Mouse (Mus musculus) heart, embryonic 12.5 days (tissue): ENCODE measurements around the gene Hoxb4. TPM values are rescaled to one million over a fixed set of nuclear protein-coding genes. Genes with fewer than 3 reads are reported as not detected.
A peak's percentile ranks its signal among the peaks of the same experiment; 100 is the strongest.

Source experiments
- ATAC-seq: fragments of 200-750 bp; cut with Nextera tagmentation; 2 replicates; pipeline ENCODE4 v1.8.0; 2017; ENCODE audit warnings: moderate TSS enrichment, moderate library complexity; ENCODE audit not compliant: insufficient number of reproducible peaks, low FRiP score
- H3K27ac ChIP-seq: fragments of 300-500 bp; sonication (generic); 2 replicates; pipeline ENCODE4 v1.5.1; 2016; ENCODE audit warnings: mild to moderate bottlenecking, moderate library complexity; ENCODE audit not compliant: poor library complexity, severe bottlenecking
- H3K27me3 ChIP-seq: fragments of 300-500 bp; sonication (generic); replicated peaks from 2 replicates; pipeline ENCODE4 v1.6.1; 2016; ENCODE audit warnings: mild to moderate bottlenecking, moderate library complexity
- H3K36me3 ChIP-seq: fragments of 300-500 bp; sonication (generic); 2 replicates; pipeline ENCODE4 v1.6.1; 2016; ENCODE audit warnings: mild to moderate bottlenecking, moderate library complexity
- H3K4me1 ChIP-seq: fragments of 300-500 bp; sonication (generic); replicated peaks from 2 replicates; pipeline ENCODE4 v1.6.1; 2016; ENCODE audit warnings: mild to moderate bottlenecking
- H3K4me2 ChIP-seq: fragments of 300-500 bp; sonication (generic); 2 replicates; pipeline ENCODE4 v1.6.1; 2016; ENCODE audit warnings: mild to moderate bottlenecking, moderate library complexity
- H3K4me3 ChIP-seq: fragments of 300-500 bp; sonication (generic); 2 replicates; pipeline ENCODE4 v1.5.1; 2016; ENCODE audit warnings: mild to moderate bottlenecking
- H3K9ac ChIP-seq: fragments of 300-500 bp; sonication (generic); 2 replicates; pipeline ENCODE4 v1.6.1; 2016; ENCODE audit warnings: mild to moderate bottlenecking, moderate library complexity
- H3K9me3 ChIP-seq: fragments of 300-500 bp; sonication (generic); replicated peaks from 2 replicates; pipeline ENCODE4 v1.6.1; 2016; ENCODE audit warnings: mild to moderate bottlenecking, moderate library complexity
- WGBS: fragments of 180-500 bp; shearing (Covaris S2); methylation state at CpG from one replicate; pipeline ENCODE4 v1.1.7; 2016; 5-methylcytosine and 5-hydroxymethylcytosine counted together
- polyA plus RNA-seq: library from polyadenylated mRNA; unstranded; fragments of >200 nt; fragmentation: Nextera tagmentation; extraction: Ambion mirVana; gene quantifications from 2 replicates; pipeline ENCODE4 v1.2.1, GENCODE M21; 2016

Hoxb4 gene
- polyA plus RNA-seq, 1 experiment from 2014 or later = 0.32 TPM

DNA sequence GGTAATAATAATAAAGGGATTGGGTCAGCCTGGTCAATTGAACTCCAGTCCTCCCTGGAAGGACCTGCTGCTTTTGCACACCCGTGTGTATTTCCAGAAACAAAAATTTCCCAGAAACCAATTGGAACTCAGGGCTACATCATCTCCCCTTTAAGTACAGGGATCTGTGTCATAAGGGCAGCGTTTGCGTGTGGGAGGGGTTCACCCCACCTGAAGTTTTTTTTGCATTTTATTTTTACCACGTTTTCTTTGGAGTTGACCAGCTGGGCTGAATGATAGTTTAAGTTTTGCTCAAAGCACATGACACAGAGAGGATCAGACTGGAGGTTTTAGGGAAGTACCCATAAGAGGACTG, 24.5 kb downstream of the Hoxb4 start:
- no peak overlapping the region for H3K27ac ChIP-seq
- peaks cover 97% of the 10 kb centered on the region for H3K27me3 ChIP-seq
- WGBS = 20% methylated on average over 4 of the region's 4 CpGs
- no peak for ATAC-seq
- no peaks in the 10 kb centered on the region for H3K9me3 ChIP-seq
- no peaks in the 10 kb centered on the region for H3K36me3 ChIP-seq
- no peak overlapping the region for H3K4me3 ChIP-seq
- H3K4me2 ChIP-seq = no peak overlapping the region
- peaks cover 24% of the 10 kb centered on the region for H3K4me1 ChIP-seq
- H3K9ac ChIP-seq = no peak overlapping the region

- H3K4me2 ChIP-seq = no peak overlapping the region
- WGBS = 56% methylated on average over 2 of the region's 2 CpGs
- no peak overlapping the region for H3K27ac ChIP-seq
- no peaks in the 10 kb centered on the region for H3K9me3 ChIP-seq
- H3K27me3 ChIP-seq = peaks cover 96% of the 10 kb centered on the region
- peaks cover 24% of the 10 kb centered on the region for H3K4me1 ChIP-seq
- H3K4me3 ChIP-seq = no peak overlapping the region
- no peak for ATAC-seq
- H3K9ac ChIP-seq = no peak overlapping the region
- no peaks in the 10 kb centered on the region for H3K36me3 ChIP-seq
Measured at GRCm38 (mm10) chr11:96343206-96343745, 25.2 kb downstream of the Hoxb4 start.

DNA sequence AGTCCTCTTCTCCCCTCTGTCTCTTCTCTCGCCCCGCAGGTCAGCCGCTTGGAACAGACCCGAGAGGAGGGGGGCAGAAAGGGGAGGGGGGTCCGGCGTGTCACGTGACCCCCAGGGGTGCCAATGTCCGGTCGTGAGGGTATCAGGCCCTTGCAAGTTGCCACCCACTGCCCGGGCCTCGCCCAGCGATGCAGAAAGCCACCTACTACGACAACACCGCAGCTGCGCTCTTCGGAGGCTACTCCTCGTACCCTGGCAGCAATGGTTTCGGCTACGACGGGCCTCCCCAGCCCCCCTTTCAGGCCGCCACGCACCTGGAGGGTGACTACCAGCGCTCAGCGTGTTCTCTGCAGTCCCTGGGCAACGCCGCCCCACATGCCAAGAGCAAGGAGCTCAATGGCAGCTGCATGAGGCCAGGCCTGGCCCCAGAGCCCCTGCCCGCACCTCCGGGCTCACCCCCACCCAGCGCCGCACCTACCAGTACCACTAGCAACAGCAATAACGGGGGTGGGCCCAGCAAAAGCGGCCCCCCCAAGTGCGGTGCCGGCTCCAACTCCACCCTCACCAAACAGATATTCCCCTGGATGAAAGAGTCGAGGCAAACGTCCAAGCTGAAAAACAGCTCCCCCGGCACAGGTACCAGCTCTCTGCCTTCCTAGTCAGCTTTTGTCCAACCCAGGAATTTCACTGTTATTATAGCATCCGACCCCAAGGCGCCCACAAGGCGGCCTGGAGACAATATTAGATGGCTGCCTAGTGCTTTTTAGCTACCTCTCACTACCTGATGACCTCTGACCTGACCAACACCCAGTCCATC, 26.2 kb downstream of the Hoxb4 start:
- no peak overlapping the region for H3K9ac ChIP-seq
- peak overlapping the region; percentile 30 for H3K4me2 ChIP-seq
- H3K27ac ChIP-seq = no peak overlapping the region
- H3K36me3 ChIP-seq = no peaks in the 10 kb centered on the region
- ATAC-seq = no peak
- WGBS = 12% methylated on average over 37 of the region's 40 CpGs
- H3K9me3 ChIP-seq = no peaks in the 10 kb centered on the region
- H3K4me3 ChIP-seq = 0 out of 2 replicates have a peak overlapping the region, but pooled peaks have one; percentile 48
- peaks cover 24% of the 10 kb centered on the region for H3K4me1 ChIP-seq
- H3K27me3 ChIP-seq = peaks cover 96% of the 10 kb centered on the region

GRCm38 (mm10) chr11:96344878-96345159, 26.8 kb downstream of the Hoxb4 start:
- 24% methylated on average over 6 of the region's 6 CpGs for WGBS
- Histone ChIP-seq H3K36me3 (no peaks in the 10 kb centered on the region), H3K27me3 (peaks cover 96% of the 10 kb centered on the region), H3K27ac (no peak overlapping the region), H3K4me2 (peak overlapping the region; percentile 68), H3K9ac (no peak overlapping the region), H3K4me1 (peaks cover 27% of the 10 kb centered on the region), H3K4me3 (peak overlapping the region; percentile 48; the same call in 1 of the 2 replicates), H3K9me3 (no peaks in the 10 kb centered on the region)
- ATAC-seq = no peak

GRCm38 (mm10) chr11:96345220-96345892, 27.3 kb downstream of the Hoxb4 start:
- Histone ChIP-seq H3K9me3 (no peaks in the 10 kb centered on the region), H3K36me3 (no peaks in the 10 kb centered on the region), H3K9ac (peak overlapping the region; percentile 50), H3K4me2 (peak overlapping the region; percentile 68), H3K27me3 (peaks cover 95% of the 10 kb centered on the region), H3K4me1 (peaks cover 28% of the 10 kb centered on the region), H3K27ac (no peak overlapping the region), H3K4me3 (peak overlapping the region; percentile 48)
- no peak for ATAC-seq
- 4% methylated on average over 42 of the region's 56 CpGs for WGBS

DNA sequence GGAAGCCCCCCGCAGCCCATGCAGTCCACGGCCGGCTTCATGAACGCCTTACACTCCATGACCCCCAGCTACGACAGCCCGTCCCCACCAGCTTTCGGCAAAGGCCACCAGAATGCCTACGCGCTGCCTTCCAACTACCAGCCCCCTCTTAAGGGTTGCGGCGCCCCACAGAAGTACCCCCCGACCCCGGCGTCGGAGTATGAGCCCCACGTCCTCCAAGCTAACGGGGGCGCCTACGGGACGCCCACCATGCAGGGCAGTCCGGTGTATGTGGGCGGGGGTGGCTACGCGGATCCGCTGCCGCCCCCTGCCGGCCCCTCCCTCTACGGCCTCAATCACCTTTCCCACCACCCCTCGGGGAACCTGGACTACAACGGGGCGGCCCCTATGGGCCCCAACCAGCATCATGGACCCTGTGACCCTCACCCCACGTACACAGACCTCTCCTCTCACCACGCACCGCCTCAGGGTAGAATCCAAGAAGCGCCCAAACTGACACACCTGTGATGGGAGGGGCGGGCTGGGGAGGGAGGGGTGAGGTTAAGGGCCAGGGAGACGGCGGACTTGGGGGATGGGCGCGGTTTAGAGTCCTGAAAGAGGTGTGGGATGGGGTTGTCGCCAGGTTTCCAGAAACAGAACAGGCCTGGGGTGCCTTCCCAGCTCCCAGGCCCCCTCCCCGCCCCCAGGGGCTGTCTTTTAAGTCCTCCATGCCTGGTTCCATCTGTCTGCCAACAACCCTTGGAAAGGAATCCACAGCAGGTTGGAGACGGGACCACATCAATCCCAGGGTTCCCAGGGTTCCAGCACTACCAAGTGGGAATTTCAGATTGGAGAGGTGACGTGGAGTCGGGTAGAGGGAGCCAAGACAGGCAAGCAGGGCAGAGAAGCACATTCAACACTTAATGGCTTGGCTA, 28.1 kb downstream of the Hoxb4 start:
- WGBS = 6% methylated on average over 44 of the region's 45 CpGs
- Histone ChIP-seq H3K27me3 (peaks cover 94% of the 10 kb centered on the region), H3K4me3 (peak overlapping the region; percentile 48), H3K27ac (no peak overlapping the region), H3K9ac (peak overlapping the region; percentile 50), H3K4me1 (peaks cover 23% of the 10 kb centered on the region), H3K36me3 (no peaks in the 10 kb centered on the region), H3K9me3 (no peaks in the 10 kb centered on the region), H3K4me2 (peak overlapping the region; percentile 68)
- ATAC-seq = peak; percentile 43; the same call in 1 of the 2 replicates

- 65% methylated on average over 5 of the region's 5 CpGs for WGBS
- Histone ChIP-seq H3K27ac (no peak overlapping the region), H3K36me3 (no peaks in the 10 kb centered on the region), H3K27me3 (peaks cover 94% of the 10 kb centered on the region), H3K4me3 (no peak overlapping the region), H3K9me3 (no peaks in the 10 kb centered on the region), H3K4me2 (no peak overlapping the region), H3K4me1 (peaks cover 18% of the 10 kb centered on the region), H3K9ac (no peak overlapping the region)
- ATAC-seq = no peak
Measured at GRCm38 (mm10) chr11:96346916-96347520, 29.0 kb downstream of the Hoxb4 start.

DNA sequence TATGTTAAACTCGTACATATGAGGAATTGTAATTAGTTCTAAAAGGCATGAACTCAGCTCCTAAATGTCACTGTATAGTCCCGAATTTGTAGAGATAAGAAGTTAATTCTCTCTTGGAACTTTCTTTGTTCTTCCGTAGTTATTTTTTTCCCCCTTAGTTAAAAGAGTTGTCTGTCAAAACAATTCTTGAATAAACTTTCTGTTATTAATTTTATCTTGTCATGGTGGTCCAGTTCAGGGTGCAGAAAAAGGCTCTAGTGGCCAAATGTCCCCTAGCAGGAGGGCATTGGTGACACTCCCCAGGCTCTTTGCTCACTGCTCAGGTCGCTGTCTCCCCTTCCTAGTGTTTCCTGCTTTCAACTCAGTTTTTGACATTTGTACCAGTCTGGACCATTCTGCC, 29.6 kb downstream of the Hoxb4 start:
- Histone ChIP-seq H3K4me2 (peak overlapping the region; percentile 34), H3K9me3 (no peaks in the 10 kb centered on the region), H3K27ac (no peak overlapping the region), H3K36me3 (no peaks in the 10 kb centered on the region), H3K4me3 (no peak overlapping the region), H3K4me1 (peaks cover 21% of the 10 kb centered on the region), H3K9ac (no peak overlapping the region), H3K27me3 (peaks cover 92% of the 10 kb centered on the region)
- WGBS = 29% methylated on average over 4 of the region's 4 CpGs
- ATAC-seq = no peak

DNA sequence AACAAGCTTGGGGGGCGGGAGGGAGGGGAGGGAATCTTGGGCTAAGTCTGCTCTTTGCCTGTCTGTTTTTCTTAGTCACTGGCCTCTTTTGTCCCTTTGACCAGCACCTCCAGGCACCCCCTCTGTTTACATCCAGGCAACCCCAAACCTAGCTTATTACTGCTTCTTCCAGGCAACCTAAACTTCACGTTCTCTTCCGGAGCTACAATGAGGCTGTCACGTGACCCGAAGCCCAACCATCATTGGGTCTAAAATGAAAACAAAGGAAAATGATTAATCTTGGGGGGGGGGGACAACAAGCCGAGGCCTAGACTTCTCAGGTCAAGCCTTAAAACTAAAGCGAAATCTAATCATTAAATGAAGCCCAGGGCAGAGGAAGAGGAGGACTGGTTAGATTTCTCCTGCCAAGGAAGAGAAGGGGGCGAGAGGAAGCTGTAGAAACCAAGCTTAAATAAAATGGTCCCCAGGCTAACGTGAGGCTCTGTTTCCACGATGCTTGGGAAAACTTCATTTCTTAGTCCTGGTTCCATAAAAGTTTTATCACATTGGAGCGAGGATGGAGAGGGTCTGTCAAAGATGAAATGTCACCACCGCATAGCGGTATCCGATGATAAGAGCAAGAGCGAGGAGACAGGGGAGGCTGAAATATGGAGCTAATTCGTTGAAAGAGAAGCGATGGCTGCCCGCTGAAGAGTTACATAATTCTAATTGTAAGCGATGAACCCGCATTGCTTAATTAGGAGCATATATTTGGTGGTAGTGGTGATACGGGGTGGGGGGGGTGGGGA, 30.3 kb downstream of the Hoxb4 start:
- ATAC-seq = no peak
- Histone ChIP-seq H3K36me3 (no peaks in the 10 kb centered on the region), H3K4me1 (peaks cover 26% of the 10 kb centered on the region), H3K9ac (no peak overlapping the region), H3K4me3 (no peak overlapping the region), H3K9me3 (no peaks in the 10 kb centered on the region), H3K27me3 (peaks cover 92% of the 10 kb centered on the region), H3K4me2 (peak overlapping the region; percentile 34), H3K27ac (no peak overlapping the region)
- WGBS = 12% methylated on average over 21 of the region's 21 CpGs

DNA sequence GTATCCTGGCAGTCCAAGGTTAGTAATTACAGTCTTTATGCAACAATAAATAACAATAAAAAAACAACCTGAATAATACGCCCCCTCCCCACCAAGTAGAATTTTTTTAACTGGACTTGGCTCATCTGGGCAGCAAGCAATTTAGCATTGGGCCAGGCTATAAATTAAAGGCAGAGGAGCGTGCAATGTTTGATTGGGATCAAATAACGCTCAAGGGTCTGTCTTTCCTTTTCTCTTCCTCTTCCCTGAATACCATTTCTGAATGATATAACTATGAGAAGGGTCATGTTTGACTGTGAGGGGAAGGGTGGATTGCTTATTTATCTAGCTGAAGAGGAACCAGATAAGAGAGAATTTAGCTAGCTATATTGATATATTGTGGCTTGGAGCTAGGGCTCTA, 30.9 kb downstream of the Hoxb4 start:
- H3K9ac ChIP-seq = no peak overlapping the region
- WGBS = 47% methylated on average over 3 of the region's 3 CpGs
- H3K4me2 ChIP-seq = no peak overlapping the region; the same call in 1 of the 2 replicates
- H3K36me3 ChIP-seq = no peaks in the 10 kb centered on the region
- ATAC-seq = no peak
- H3K9me3 ChIP-seq = no peaks in the 10 kb centered on the region
- H3K4me3 ChIP-seq = no peak overlapping the region
- H3K27me3 ChIP-seq = peaks cover 87% of the 10 kb centered on the region
- peaks cover 28% of the 10 kb centered on the region for H3K4me1 ChIP-seq
- no peak overlapping the region for H3K27ac ChIP-seq
